8 mouse cellular contexts compared by ENCODE assay signal in genomic region chr1:89576985-89577384, GRCm38 (mm10).
DNase-seq lines count a peak whose midpoint lies in the region; ATAC-seq lines count a peak whose summit lies in the region.

No protein-coding gene starts in this region.

- intact Hi-C loops in heart, postnatal 14 days (cut with DNase I), result no loop called here

- H3K4me1 ChIP-seq in forebrain, embryonic 15.5 days, result peaks cover 41% of the 10 kb centered on the region
- H3K4me1 ChIP-seq in stomach, embryonic 14.5 days (ENCODE audit: control insufficient read depth, insufficient read depth, low read length), result peaks cover 31% of the 10 kb centered on the region

- peak; percentile 75 for DNase-seq in adipocyte (ENCODE audit: low spot score)
- DNase-seq in cerebellum, adult 11-12 months, result peak; percentile 76
- DNase-seq in heart, postnatal 14 days, result peak; percentile 54 to 59
- DNase-seq in layer of hippocampus, adult 9-11 months, result peak; percentile 67
- peak; percentile 88 for DNase-seq in mesoderm, embryonic 11.5 days (ENCODE audit: low read depth, low spot score)
- DNase-seq in urinary bladder, postnatal 36 days (ENCODE audit: low spot score in 2 of 2), result no peak

- peak overlapping the region; percentile 49 for H3K9ac ChIP-seq in forebrain, embryonic 15.5 days (replicated peaks)
- H3K9ac ChIP-seq in stomach, embryonic 14.5 days (replicated peaks; ENCODE audit: low read depth, low read length), result peak overlapping the region; percentile 14; the same call in 1 of the 2 replicates

- H3K27ac ChIP-seq in forebrain, embryonic 15.5 days (replicated peaks), result peak overlapping the region; percentile 99
- H3K27ac ChIP-seq in stomach, embryonic 14.5 days (ENCODE audit: low read length), result peak overlapping the region; percentile 88

- H3K27me3 ChIP-seq in forebrain, embryonic 15.5 days, result no peaks in the 10 kb centered on the region
- H3K27me3 ChIP-seq in stomach, embryonic 14.5 days (ENCODE audit: control insufficient read depth, insufficient read depth, low read length), result peaks cover 5% of the 10 kb centered on the region; the same call in 1 of the 2 replicates

- H3K36me3 ChIP-seq in forebrain, embryonic 15.5 days, result no peaks in the 10 kb centered on the region
- H3K36me3 ChIP-seq in stomach, embryonic 14.5 days (ENCODE audit: control insufficient read depth, insufficient read depth, low read length), result no peaks in the 10 kb centered on the region

- peak overlapping the region; percentile 31 for H3K4me3 ChIP-seq in forebrain, embryonic 15.5 days
- 0 out of 2 replicates have a peak overlapping the region, but pooled peaks have one; percentile 9 for H3K4me3 ChIP-seq in stomach, embryonic 14.5 days (ENCODE audit: low read depth, low read length)

- ATAC-seq in forebrain, embryonic 15.5 days (replicated peaks), result peak; percentile 71
- peak; percentile 47; the same call in 1 of the 2 replicates for ATAC-seq in stomach, embryonic 14.5 days (ENCODE audit: insufficient number of reproducible peaks, insufficient read depth, low FRiP score, low read depth)

- WGBS in forebrain, embryonic 15.5 days, result 4% methylated on average over 4 of the region's 4 CpGs
- 7% methylated on average over 4 of the region's 4 CpGs for WGBS in stomach, embryonic 14.5 days

- peak overlapping the region; percentile 55 for H3K4me2 ChIP-seq in forebrain, embryonic 15.5 days (replicated peaks)
- H3K4me2 ChIP-seq in stomach, embryonic 14.5 days (replicated peaks; ENCODE audit: low read depth, low read length), result peak overlapping the region; percentile 29; the same call in 1 of the 2 replicates

- no peaks in the 10 kb centered on the region for H3K9me3 ChIP-seq in forebrain, embryonic 15.5 days
- H3K9me3 ChIP-seq in stomach, embryonic 14.5 days (ENCODE audit: control insufficient read depth, low read depth, low read length), result no peaks in the 10 kb centered on the region

Comparison
In these comparisons a context has a peak if more than half of its experiments do, and no peak if none do; other contexts are left out.
1. DNase-seq: peak in adipocyte (single experiment), cerebellum, adult 11-12 months (single experiment), heart, postnatal 14 days (2 of 2), layer of hippocampus, adult 9-11 months (single experiment) and mesoderm, embryonic 11.5 days (single experiment); none in urinary bladder, postnatal 36 days (0 of 2).